Mouse (Mus musculus) forebrain, embryonic 15.5 days (tissue): Measurements from ENCODE around the gene Snx29. TPM values are rescaled to one million over a fixed set of nuclear protein-coding genes. Genes with fewer than 3 reads are reported as not detected.
A peak's percentile ranks its signal among the peaks of the same experiment; 100 is the strongest.

Source experiments
- ATAC-seq: fragments of 200-750 bp; cut with Nextera tagmentation; replicated peaks from 2 replicates; pipeline ENCODE4 v1.8.0; 2017; ENCODE audit warnings: mild to moderate bottlenecking, moderate TSS enrichment, moderate library complexity
- H3K27ac ChIP-seq: fragments of 300-500 bp; sonication (generic); replicated peaks from 2 replicates; pipeline ENCODE4 v1.5.1; 2015; ENCODE audit warnings: mild to moderate bottlenecking, inconsistent platforms
- H3K27me3 ChIP-seq: fragments of 300-500 bp; sonication (generic); 2 replicates; pipeline ENCODE4 v1.6.1; 2015; ENCODE audit warnings: inconsistent platforms
- H3K36me3 ChIP-seq: fragments of 300-500 bp; sonication (generic); 2 replicates; pipeline ENCODE4 v1.6.1; 2015; ENCODE audit warnings: mild to moderate bottlenecking, inconsistent platforms
- H3K4me1 ChIP-seq: fragments of 300-500 bp; sonication (generic); 2 replicates; pipeline ENCODE4 v1.6.1; 2015; ENCODE audit warnings: inconsistent platforms
- H3K4me2 ChIP-seq: fragments of 300-500 bp; sonication (generic); replicated peaks from 2 replicates; pipeline ENCODE4 v1.6.1; 2015; ENCODE audit warnings: mild to moderate bottlenecking, inconsistent platforms
- H3K4me3 ChIP-seq: fragments of 300-500 bp; sonication (generic); 2 replicates; pipeline ENCODE4 v1.5.1; 2015; ENCODE audit warnings: mild to moderate bottlenecking, inconsistent platforms
- H3K9ac ChIP-seq: fragments of 300-500 bp; sonication (generic); replicated peaks from 2 replicates; pipeline ENCODE4 v1.6.1; 2015; ENCODE audit warnings: mild to moderate bottlenecking, inconsistent platforms
- H3K9me3 ChIP-seq: fragments of 300-500 bp; sonication (generic); 2 replicates; pipeline ENCODE4 v1.6.1; 2016; ENCODE audit warnings: inconsistent platforms
- WGBS: fragments of 180-500 bp; shearing (Covaris S2); methylation state at CpG from one replicate; pipeline ENCODE4 v1.1.7; 2015; ENCODE audit warnings: mixed read lengths; 5-methylcytosine and 5-hydroxymethylcytosine counted together
- polyA plus RNA-seq: library from polyadenylated mRNA; unstranded; fragments of >200 nt; fragmentation: Nextera tagmentation; extraction: Ambion mirVana; gene quantifications from 2 replicates; pipeline ENCODE4 v1.2.1, GENCODE M21; 2015

Gene Snx29
- polyA plus RNA-seq, 1 experiment from 2014 or later, result 14.1 TPM

DNA sequence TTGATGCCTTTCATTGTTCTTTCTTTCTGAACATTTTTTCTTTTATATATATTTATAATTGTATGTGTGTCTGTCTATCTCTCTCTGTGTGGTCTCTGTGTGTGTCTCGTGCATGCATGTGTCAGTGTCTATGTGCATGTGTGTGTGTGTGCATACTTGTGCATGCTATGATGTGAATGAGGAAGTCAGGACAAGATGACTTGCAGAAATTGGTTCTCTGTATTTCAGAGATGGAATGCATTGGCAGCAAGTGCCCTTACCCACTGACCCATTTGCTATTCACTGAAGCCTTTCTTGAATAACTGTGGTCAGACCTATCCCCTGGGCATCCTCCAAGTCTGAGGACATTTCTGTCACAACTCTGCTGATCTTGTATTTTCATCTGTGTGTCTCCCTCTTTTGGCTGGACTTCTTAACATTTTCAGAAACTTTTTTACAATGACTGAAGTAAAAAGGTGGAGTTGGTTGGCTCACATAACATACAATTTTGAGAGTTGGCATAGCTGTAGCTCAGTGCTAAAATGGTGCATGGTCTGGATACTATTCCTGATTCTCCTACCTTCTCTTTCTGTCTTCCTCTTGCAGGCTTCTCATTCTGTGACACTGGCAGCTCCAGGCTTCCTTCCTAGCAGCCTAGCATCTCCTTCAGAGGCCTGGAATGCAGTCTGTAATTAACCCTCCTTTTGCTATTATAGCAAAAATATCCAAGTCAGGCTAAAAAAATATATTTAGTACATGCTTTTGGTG is 278.8 kb downstream of the Snx29 start:
- Histone ChIP-seq H3K4me1 (peaks cover 9% of the 10 kb centered on the region; the same call in 1 of the 2 replicates), H3K9ac (no peak overlapping the region), H3K4me2 (no peak overlapping the region), H3K9me3 (no peaks in the 10 kb centered on the region), H3K27ac (no peak overlapping the region), H3K36me3 (no peaks in the 10 kb centered on the region), H3K27me3 (no peaks in the 10 kb centered on the region), H3K4me3 (no peak overlapping the region)
- ATAC-seq, result no peak
- WGBS, result 81% methylated on average over 1 of the region's 1 CpGs

DNA sequence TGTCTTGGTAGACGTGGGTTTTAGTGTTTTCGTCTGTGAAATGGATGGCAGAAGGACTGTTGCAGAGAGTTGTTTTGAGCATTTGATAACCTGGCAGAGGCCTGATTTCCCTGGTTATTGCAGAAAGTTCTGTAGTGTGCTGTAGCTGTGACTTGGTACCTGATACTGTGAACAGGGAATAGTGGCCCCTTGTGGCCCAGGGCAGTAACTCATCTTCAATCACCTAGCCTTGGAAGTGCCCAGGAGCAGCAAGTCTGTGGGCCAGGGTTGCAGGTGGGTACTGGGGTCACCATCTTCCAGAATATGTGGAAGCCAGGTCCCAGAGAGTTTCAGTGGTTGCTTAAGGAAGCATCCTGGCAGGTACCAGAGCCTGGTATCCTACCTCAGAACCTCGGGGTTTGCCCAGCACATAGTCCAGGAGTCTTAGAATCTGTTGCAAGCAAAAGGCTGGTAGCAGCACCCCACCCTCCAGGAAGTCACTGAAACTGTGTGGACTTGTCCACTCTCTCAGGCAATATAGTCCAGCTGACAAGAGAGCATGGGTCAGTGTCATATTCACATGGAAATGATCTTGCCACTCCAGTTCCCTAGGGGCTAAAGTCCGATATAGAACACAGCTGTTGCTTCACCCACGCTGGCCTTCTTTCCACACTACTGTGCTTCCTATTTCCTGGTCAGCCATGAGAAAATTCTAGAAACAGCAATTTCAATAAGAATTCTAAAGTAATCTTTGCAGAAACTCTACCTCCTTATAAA is 281.1 kb downstream of the Snx29 start:
- H3K27ac ChIP-seq, result no peak overlapping the region
- no peaks in the 10 kb centered on the region for H3K27me3 ChIP-seq
- WGBS, result 81% methylated on average over 5 of the region's 5 CpGs
- no peaks in the 10 kb centered on the region for H3K9me3 ChIP-seq
- H3K36me3 ChIP-seq, result no peaks in the 10 kb centered on the region
- H3K4me1 ChIP-seq, result no peaks in the 10 kb centered on the region
- no peak overlapping the region for H3K9ac ChIP-seq
- H3K4me2 ChIP-seq, result no peak overlapping the region
- no peak for ATAC-seq
- no peak overlapping the region for H3K4me3 ChIP-seq

DNA sequence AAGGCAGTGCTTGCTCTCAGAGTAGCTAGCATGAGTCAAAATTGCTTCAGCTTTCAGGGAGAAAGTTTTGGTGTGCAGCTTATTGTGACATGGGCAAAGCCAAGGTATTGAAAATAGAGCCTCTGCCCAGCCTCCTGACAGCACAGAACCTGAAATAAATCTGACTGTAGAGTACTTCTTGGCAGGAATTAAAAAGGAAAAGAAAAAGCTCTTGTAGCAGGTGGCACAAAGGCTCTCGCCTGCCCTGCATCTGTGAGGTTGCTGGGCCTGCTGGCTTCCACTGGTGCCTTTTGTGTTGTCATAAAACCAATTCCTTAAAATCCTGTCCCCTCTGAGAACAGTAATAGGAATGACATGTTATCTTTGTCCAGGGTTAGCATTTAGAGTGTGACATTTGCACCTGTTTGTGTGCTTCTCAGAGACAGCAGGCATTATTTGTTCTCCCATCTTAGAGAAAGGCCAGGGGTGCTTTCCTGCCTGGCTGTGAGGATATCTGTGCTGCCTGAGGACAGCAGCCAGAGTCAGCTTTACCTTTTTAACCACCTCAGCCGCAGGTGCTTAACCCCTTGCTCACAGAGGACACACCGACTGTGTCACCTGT is 289.9 kb downstream of the Snx29 start:
- H3K36me3 ChIP-seq, result no peaks in the 10 kb centered on the region
- no peaks in the 10 kb centered on the region for H3K9me3 ChIP-seq
- no peaks in the 10 kb centered on the region for H3K27me3 ChIP-seq
- WGBS, result 72% methylated on average over 3 of the region's 3 CpGs
- no peaks in the 10 kb centered on the region for H3K4me1 ChIP-seq
- no peak overlapping the region for H3K4me3 ChIP-seq
- H3K4me2 ChIP-seq, result no peak overlapping the region
- no peak overlapping the region for H3K9ac ChIP-seq
- no peak overlapping the region for H3K27ac ChIP-seq
- ATAC-seq, result no peak

DNA sequence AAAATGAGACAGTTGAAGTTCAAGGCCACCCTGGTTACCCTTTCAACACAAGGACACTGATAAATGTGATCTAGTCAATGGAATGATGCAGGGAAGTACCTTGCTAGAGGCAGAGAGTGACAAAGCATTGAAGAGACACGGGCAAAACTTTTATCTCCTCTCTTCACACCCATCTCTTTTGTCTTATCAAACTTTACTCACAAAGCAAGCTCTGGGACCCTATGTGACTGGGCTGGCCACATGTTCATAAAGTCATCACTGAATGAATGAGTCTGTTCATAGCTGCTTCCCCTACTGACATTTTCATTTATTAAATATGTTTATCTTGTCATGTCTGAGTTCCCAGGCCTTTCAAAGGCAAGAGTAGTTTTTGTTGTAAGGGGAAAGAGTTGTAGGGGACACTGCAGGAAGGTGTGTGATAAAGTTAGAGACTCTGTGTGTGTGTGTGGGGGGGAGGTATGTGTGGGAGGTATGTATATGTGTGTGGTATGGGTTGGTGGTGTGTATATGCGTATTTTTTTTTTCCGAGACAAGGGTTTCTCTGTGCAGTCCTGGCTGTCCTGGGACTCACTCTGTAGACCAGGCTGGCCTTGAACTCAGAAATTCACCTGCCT is 291.8 kb downstream of the Snx29 start:
- no peaks in the 10 kb centered on the region for H3K36me3 ChIP-seq
- H3K9ac ChIP-seq, result no peak overlapping the region
- H3K9me3 ChIP-seq, result no peaks in the 10 kb centered on the region
- no peaks in the 10 kb centered on the region for H3K27me3 ChIP-seq
- no peak overlapping the region for H3K27ac ChIP-seq
- no peak overlapping the region for H3K4me3 ChIP-seq
- no peak for ATAC-seq
- no peak overlapping the region for H3K4me2 ChIP-seq
- no peaks in the 10 kb centered on the region for H3K4me1 ChIP-seq
- 88% methylated on average over 3 of the region's 3 CpGs for WGBS

DNA sequence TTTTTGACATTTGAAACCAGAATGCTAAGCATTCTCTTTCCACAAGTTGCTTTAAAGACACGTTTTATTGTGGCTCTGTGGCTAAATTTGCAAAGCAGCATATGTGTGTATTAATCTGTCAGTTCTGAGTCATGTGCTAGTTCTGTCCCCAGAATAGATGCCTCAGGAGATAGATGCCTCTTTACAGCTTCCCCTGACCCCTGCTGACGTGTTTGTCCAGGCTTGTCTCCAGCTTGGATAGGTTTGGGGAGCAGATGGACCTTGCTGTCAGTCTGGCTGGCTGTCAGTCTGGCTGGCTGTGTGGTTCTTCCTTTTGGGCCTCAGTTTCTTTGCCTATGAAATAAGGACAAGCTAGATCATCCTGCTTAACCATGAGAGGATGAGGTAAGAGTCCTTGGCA is 292.9 kb downstream of the Snx29 start:
- H3K36me3 ChIP-seq, result no peaks in the 10 kb centered on the region
- no peak overlapping the region for H3K27ac ChIP-seq
- H3K27me3 ChIP-seq, result no peaks in the 10 kb centered on the region
- H3K4me1 ChIP-seq, result no peaks in the 10 kb centered on the region
- H3K9ac ChIP-seq, result no peak overlapping the region
- 72% methylated on average over 2 of the region's 2 CpGs for WGBS
- no peak overlapping the region for H3K4me3 ChIP-seq
- no peaks in the 10 kb centered on the region for H3K9me3 ChIP-seq
- ATAC-seq, result no peak
- H3K4me2 ChIP-seq, result no peak overlapping the region

DNA sequence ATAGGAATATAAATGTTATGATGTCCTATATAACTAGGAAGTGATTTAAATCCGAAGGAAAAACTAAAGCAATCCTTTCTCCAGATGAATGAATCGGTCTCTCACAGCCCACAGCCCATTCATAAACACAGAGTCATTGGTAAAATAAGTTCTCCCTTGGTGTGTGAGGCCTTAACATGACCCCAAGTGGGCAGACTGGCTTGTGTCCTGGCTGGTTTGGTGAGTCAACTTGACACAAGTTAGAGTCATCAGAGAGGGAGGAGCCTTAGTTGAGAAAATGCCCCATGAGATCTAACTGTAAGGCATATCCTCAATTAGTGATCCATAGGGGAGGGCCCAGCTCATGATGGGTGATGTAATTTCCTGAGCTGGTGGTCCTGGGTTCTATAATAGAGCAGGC is 297.2 kb downstream of the Snx29 start:
- H3K27ac ChIP-seq, result no peak overlapping the region
- no peaks in the 10 kb centered on the region for H3K9me3 ChIP-seq
- no peak overlapping the region for H3K4me3 ChIP-seq
- no peaks in the 10 kb centered on the region for H3K4me1 ChIP-seq
- H3K27me3 ChIP-seq, result no peaks in the 10 kb centered on the region
- ATAC-seq, result no peak
- no peak overlapping the region for H3K4me2 ChIP-seq
- 90% methylated on average over 2 of the region's 2 CpGs for WGBS
- H3K9ac ChIP-seq, result no peak overlapping the region
- H3K36me3 ChIP-seq, result no peaks in the 10 kb centered on the region

DNA sequence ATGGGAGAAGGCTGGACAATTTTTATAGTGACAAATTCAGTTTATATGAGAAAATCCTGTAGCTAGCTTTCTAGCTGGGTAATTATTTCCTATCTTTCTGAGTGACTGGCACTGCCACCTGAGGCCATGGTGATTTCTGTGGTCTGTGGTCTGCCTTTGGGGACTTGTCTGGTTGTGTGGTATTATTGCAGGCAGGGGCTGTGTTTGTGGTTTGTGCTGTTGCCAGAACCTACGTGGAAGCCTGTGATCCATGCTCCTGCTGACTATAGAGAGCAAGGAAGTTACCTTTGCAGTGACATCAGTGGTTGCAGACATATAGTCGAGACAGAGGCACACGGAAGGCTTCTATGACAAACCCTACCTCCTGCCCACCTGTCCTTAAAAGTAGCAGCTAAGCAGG is 298.3 kb downstream of the Snx29 start:
- no peak overlapping the region for H3K4me2 ChIP-seq
- no peaks in the 10 kb centered on the region for H3K9me3 ChIP-seq
- H3K4me3 ChIP-seq, result no peak overlapping the region
- H3K27me3 ChIP-seq, result no peaks in the 10 kb centered on the region
- WGBS, result 83% methylated on average over 3 of the region's 3 CpGs
- H3K4me1 ChIP-seq, result no peaks in the 10 kb centered on the region
- H3K36me3 ChIP-seq, result no peaks in the 10 kb centered on the region
- H3K27ac ChIP-seq, result no peak overlapping the region
- no peak for ATAC-seq
- H3K9ac ChIP-seq, result no peak overlapping the region

DNA sequence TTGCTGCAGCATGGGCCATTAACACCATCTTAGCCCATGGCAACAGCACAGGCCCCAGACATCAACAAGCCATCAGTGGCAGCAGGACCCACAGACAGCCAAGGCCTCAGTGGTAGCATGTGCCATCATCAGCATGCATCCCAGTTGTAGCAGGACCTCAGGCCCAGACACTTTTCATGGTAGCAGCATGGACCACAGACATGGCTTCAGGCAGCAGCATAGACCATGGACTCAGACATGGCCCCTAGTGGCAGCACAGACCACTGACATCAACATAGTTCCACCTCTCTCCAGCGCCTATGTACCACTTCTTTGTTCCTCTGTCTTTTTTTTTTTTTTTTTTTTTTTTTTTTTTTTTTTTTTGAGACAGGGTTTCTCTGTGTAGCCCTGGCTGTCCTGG is 299.0 kb downstream of the Snx29 start:
- no peak for ATAC-seq
- H3K27me3 ChIP-seq, result no peaks in the 10 kb centered on the region
- H3K4me2 ChIP-seq, result no peak overlapping the region
- no peaks in the 10 kb centered on the region for H3K4me1 ChIP-seq
- no peak overlapping the region for H3K9ac ChIP-seq
- H3K4me3 ChIP-seq, result no peak overlapping the region
- no peaks in the 10 kb centered on the region for H3K36me3 ChIP-seq
- H3K27ac ChIP-seq, result no peak overlapping the region
- no peaks in the 10 kb centered on the region for H3K9me3 ChIP-seq
- 67% methylated on average over 1 of the region's 1 CpGs for WGBS

DNA sequence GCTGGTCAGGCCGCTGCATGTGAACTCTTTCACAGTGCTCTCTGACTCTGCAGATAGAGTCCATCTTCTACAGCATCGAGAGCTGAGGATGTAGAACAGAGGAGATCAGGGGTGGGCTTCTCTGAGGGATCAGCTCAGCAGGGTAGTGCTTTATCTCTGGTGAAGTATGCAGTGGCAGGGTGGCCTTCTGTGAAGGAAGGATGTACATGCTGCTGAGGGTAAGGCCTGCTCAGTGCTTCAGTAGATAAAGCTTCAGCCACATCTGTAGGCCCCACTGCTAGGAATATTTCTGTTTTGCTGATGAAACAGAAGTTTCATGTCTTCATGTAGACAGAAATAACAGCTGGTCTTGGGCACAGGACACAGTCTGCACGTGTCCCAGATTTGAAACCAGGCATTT is 300.3 kb downstream of the Snx29 start:
- no peaks in the 10 kb centered on the region for H3K27me3 ChIP-seq
- no peak for ATAC-seq
- H3K4me3 ChIP-seq, result no peak overlapping the region

DNA sequence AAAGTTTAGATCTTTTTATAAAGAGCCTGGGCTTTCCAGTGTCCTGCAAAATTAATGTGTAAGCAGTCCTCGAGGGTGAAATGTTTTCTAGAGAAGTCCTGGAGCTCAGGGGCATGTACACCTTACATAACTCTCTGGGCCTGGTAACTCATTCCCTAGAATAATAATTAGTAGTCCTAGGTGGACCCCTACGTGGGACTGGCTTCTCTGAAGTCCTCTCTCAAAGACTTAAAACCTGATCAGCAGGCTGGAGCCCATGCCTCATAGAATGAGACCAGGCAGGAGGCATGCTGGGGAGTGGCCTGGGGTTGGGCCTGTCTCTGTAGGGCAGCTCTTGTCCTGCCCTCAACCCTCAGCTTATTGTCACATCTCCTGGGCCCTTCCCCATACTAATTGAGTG is 301.4 kb downstream of the Snx29 start:
- Histone ChIP-seq H3K9me3 (no peaks in the 10 kb centered on the region), H3K4me2 (no peak overlapping the region), H3K9ac (no peak overlapping the region), H3K4me1 (no peaks in the 10 kb centered on the region), H3K36me3 (no peaks in the 10 kb centered on the region), H3K27ac (no peak overlapping the region), H3K27me3 (no peaks in the 10 kb centered on the region), H3K4me3 (no peak overlapping the region)
- WGBS, result 77% methylated on average over 2 of the region's 2 CpGs
- ATAC-seq, result no peak

More for the DNA sequence above, 300.3 kb downstream of the Snx29 start:
- 84% methylated on average over 3 of the region's 3 CpGs for WGBS
- Histone ChIP-seq H3K36me3 (no peaks in the 10 kb centered on the region), H3K4me1 (no peaks in the 10 kb centered on the region), H3K4me2 (no peak overlapping the region), H3K27ac (no peak overlapping the region), H3K9me3 (no peaks in the 10 kb centered on the region), H3K9ac (no peak overlapping the region)

DNA sequence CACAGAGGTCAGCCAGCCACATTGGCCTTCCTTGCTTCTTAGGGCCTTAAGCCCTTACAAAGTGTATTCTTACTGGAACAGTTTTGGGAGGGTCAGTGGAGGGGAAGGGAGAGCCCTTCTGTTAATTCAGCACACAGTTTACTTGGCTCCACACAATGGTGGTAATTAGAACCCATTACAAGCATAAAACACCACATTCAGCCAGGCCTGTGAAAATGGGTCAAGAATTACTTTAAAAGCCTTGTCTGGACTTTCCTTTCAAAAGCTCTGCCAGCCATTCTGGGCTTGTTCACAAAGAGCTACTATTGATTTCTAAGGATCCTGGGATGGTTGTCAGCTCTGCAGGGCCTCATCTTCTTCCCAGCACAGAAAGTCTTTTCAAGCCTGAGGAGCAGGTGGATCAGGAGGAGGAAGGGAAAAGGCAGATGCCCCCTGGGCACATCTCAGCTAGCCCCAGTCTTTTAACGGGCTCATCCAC is 303.3 kb downstream of the Snx29 start:
- Histone ChIP-seq H3K4me2 (no peak overlapping the region), H3K27ac (no peak overlapping the region; the same call in 1 of the 2 replicates), H3K9ac (no peak overlapping the region), H3K4me1 (0 out of 2 replicates have a peak, but pooled peaks cover 7% of the 10 kb centered on the region), H3K9me3 (no peaks in the 10 kb centered on the region), H3K4me3 (no peak overlapping the region), H3K27me3 (no peaks in the 10 kb centered on the region), H3K36me3 (no peaks in the 10 kb centered on the region)
- WGBS, result 14% methylated on average over 1 of the region's 1 CpGs
- peak; percentile 41; the same call in 1 of the 2 replicates for ATAC-seq

DNA sequence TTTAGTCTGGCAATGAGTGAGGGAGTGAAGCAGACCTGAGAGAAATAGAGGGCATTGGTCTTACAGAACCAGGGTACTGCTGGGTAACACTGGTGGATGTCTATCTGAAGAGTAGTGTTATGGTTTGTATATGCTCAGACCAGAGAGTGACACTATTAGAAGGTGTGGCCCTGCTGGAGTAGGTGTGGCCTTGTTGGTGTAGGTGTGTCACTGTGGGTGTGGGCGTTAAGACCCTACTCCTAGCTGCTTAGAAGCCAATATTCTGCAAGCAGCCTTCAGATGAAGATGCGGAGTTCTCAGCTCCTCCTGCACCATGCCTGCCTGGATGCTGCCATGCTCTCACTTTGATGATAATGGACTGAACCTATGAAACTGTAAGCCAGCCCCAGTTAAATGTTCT is 303.9 kb downstream of the Snx29 start:
- no peak for ATAC-seq

More for the DNA sequence above, 303.9 kb downstream of the Snx29 start:
- H3K4me3 ChIP-seq, result no peak overlapping the region
- H3K4me2 ChIP-seq, result no peak overlapping the region
- H3K9ac ChIP-seq, result no peak overlapping the region
- H3K9me3 ChIP-seq, result no peaks in the 10 kb centered on the region
- no peak overlapping the region; the same call in 1 of the 2 replicates for H3K27ac ChIP-seq
- H3K27me3 ChIP-seq, result no peaks in the 10 kb centered on the region
- H3K4me1 ChIP-seq, result 0 out of 2 replicates have a peak, but pooled peaks cover 12% of the 10 kb centered on the region
- H3K36me3 ChIP-seq, result no peaks in the 10 kb centered on the region
- WGBS, result 100% methylated on average over 2 of the region's 2 CpGs
